Mouse (Mus musculus): ENCODE results near the gene Gm21958.

Gene Gm21958

GRCm38 (mm10) chr3:54714253-54714652 is at the start of gene Gm21958:
Gene Gm21958, minus strand, starts transcription at chr3:54714353.
- DNase-seq (ENCODE audit: low read depth, low spot score), result no peak

GRCm38 (mm10) chr3:54761258-54761657 is 47.1 kb upstream of the Gm21958 start:
- no peak for DNase-seq (ENCODE audit: low read depth, low spot score)

GRCm38 (mm10) chr3:54760321-54761115 is 46.4 kb upstream of the Gm21958 start:
- DNase-seq (ENCODE audit: low read depth, low spot score), result no peak

GRCm38 (mm10) chr3:54759211-54759610 is 45.1 kb upstream of the Gm21958 start:
- DNase-seq (ENCODE audit: low read depth, low spot score), result no peak

- DNase-seq (ENCODE audit: low read depth, low spot score), result no peak
These were observed 43.3 kb upstream of the Gm21958 start for GRCm38 (mm10) chr3:54757446-54757845.

GRCm38 (mm10) chr3:54756058-54756457 is 41.9 kb upstream of the Gm21958 start:
- DNase-seq (ENCODE audit: low read depth, low spot score), result no peak

GRCm38 (mm10) chr3:54755145-54756041 is 41.2 kb upstream of the Gm21958 start, which contains the start of gene Smad9:
Gene Smad9, plus strand, starts transcription at chr3:54755582.
- no peak for DNase-seq (ENCODE audit: low read depth, low spot score)

- no peak for DNase-seq (ENCODE audit: low read depth, low spot score)
These were observed 39.3 kb upstream of the Gm21958 start for GRCm38 (mm10) chr3:54753411-54753810.

GRCm38 (mm10) chr3:54745799-54746198 is 31.6 kb upstream of the Gm21958 start:
- DNase-seq (ENCODE audit: low read depth, low spot score), result no peak

GRCm38 (mm10) chr3:54741965-54742364 is 27.8 kb upstream of the Gm21958 start:
- no peak for DNase-seq (ENCODE audit: low read depth, low spot score)

- no peak for DNase-seq (ENCODE audit: low read depth, low spot score)
These were observed 23.2 kb upstream of the Gm21958 start for GRCm38 (mm10) chr3:54737317-54737716.

GRCm38 (mm10) chr3:54736101-54736927 is 22.2 kb upstream of the Gm21958 start:
- DNase-seq (ENCODE audit: low read depth, low spot score), result no peak

GRCm38 (mm10) chr3:54735247-54736046 is 21.3 kb upstream of the Gm21958 start, which contains the start of the genes Exosc8 and Alg5:
Gene Exosc8, minus strand, starts transcription at chr3:54735393.
Gene Alg5, plus strand, starts transcription at chr3:54735539.
- DNase-seq (ENCODE audit: low read depth, low spot score), result peak; percentile 68

GRCm38 (mm10) chr3:54734411-54735246 is 20.5 kb upstream of the Gm21958 start:
- peak; percentile 76 for DNase-seq (ENCODE audit: low read depth, low spot score)

GRCm38 (mm10) chr3:54732371-54732770 is 18.2 kb upstream of the Gm21958 start:
- no peak for DNase-seq (ENCODE audit: low read depth, low spot score)

GRCm38 (mm10) chr3:54731626-54732150 is 17.5 kb upstream of the Gm21958 start:
- DNase-seq (ENCODE audit: low read depth, low spot score), result no peak

- no peak for DNase-seq (ENCODE audit: low read depth, low spot score)
These were observed 13.9 kb upstream of the Gm21958 start for GRCm38 (mm10) chr3:54728100-54728499.

- no peak for DNase-seq (ENCODE audit: low read depth, low spot score)
These were observed 13.4 kb upstream of the Gm21958 start for GRCm38 (mm10) chr3:54727588-54727987.

GRCm38 (mm10) chr3:54725344-54725743 is 11.2 kb upstream of the Gm21958 start:
- DNase-seq (ENCODE audit: low read depth, low spot score), result no peak

All from retina, adult 2 months (tissue).